In the genomic region with DNA sequence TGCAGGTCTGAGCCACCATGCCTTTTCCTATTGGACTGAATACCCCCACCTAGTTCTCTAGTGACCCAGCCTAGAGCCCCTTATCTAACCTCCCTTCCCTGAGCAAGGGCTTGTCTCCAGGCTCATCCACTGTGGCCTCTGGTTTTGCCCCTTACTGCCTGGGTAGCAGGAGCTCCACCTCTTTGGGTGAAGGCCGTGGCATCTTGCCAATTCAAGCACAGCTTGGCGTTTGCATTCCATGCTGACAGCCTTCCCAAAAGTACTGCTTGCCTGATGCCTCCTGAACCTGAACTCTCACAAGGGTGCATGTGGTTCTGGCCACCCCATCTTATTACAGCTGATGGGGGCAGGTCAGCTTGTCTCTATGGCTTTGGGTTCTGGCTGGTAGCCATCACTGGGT, we compare ENCODE assay signal across 12 mouse cellular contexts. TPM values are rescaled to one million over a fixed set of nuclear protein-coding genes. Genes with fewer than 3 reads are reported as not detected.
A peak's percentile ranks its signal among the peaks of the same experiment; 100 is the strongest.
DNase-seq lines count a peak whose midpoint lies in the region; ATAC-seq and TF ChIP-seq lines count a peak whose summit lies in the region.
"Had no signal": no experiment of that assay in that cellular context is flagged by ENCODE, and none has a peak within 500 bp of the region (broad histone marks: within the 10 kb centered on the region; RNA-seq: fewer than 3 reads in every experiment).

No protein-coding gene starts in this region.

- H3K4me2 ChIP-seq in stomach, embryonic 14.5 days (replicated peaks; ENCODE audit: low read depth, low read length) = no peak overlapping the region
- H3K4me2 ChIP-seq: limb, embryonic 13.5 days; neural tube, embryonic 12.5 days had no signal

- 0 out of 2 replicates have a peak, but pooled peaks have one; percentile 39 for ATAC-seq in stomach, embryonic 14.5 days (ENCODE audit: insufficient number of reproducible peaks, insufficient read depth, low FRiP score, low read depth)

- H3K36me3 ChIP-seq in stomach, embryonic 14.5 days (ENCODE audit: control insufficient read depth, insufficient read depth, low read length) = no peaks in the 10 kb centered on the region
- H3K36me3 ChIP-seq: limb, embryonic 13.5 days; neural tube, embryonic 12.5 days had no signal

- H3K9ac ChIP-seq in stomach, embryonic 14.5 days (replicated peaks; ENCODE audit: low read depth, low read length) = no peak overlapping the region
- H3K9ac ChIP-seq: limb, embryonic 13.5 days; neural tube, embryonic 12.5 days had no signal

- 31% methylated on average over 2 of the region's 2 CpGs for WGBS in lung, adult 2 months
- WGBS in stomach, embryonic 14.5 days = 49% methylated on average over 2 of the region's 2 CpGs

- no peaks in the 10 kb centered on the region for H3K27me3 ChIP-seq in stomach, embryonic 14.5 days (ENCODE audit: control insufficient read depth, insufficient read depth, low read length)
- H3K27me3 ChIP-seq: limb, embryonic 13.5 days; neural tube, embryonic 12.5 days had no signal

- TF ChIP-seq POLR2A in lung, adult 2 months (IDR thresholded peaks at IDR 0.05; ENCODE audit: borderline replicate concordance, extremely low read depth, low read depth, low read length) = no peak

- H3K4me3 ChIP-seq in lung, adult 2 months (replicated peaks; ENCODE audit: extremely low read depth, low read depth, low read length) = no peak overlapping the region
- H3K4me3 ChIP-seq in stomach, embryonic 14.5 days (ENCODE audit: low read depth, low read length) = no peak overlapping the region
- H3K4me3 ChIP-seq: limb, embryonic 13.5 days; neural tube, embryonic 12.5 days had no signal

- peak; percentile 38 to 48 for DNase-seq in cerebellum, postnatal 10 days
- DNase-seq in cerebellum, adult 11 months = no peak
- peak; percentile 50 to 68 for DNase-seq in lung, adult 18-20 months
- DNase-seq in lung, adult 2 months = no peak
- peak; percentile 67 for DNase-seq in kidney, postnatal 10 days
- no peak for DNase-seq in spleen, adult 18-20 months
- DNase-seq in urinary bladder, adult 2 months (ENCODE audit: low spot score) = no peak
- DNase-seq: cerebellum, adult 9-10 months had no signal

- no peaks in the 10 kb centered on the region for H3K4me1 ChIP-seq in lung, adult 2 months (ENCODE audit: control insufficient read depth, insufficient read depth, low read length)
- no peaks in the 10 kb centered on the region for H3K4me1 ChIP-seq in stomach, embryonic 14.5 days (ENCODE audit: control insufficient read depth, insufficient read depth, low read length)
- H3K4me1 ChIP-seq: neural tube, embryonic 12.5 days had no signal

- no peaks in the 10 kb centered on the region for H3K9me3 ChIP-seq in stomach, embryonic 14.5 days (ENCODE audit: control insufficient read depth, low read depth, low read length)
- H3K9me3 ChIP-seq: limb, embryonic 13.5 days; neural tube, embryonic 12.5 days had no signal

- H3K27ac ChIP-seq in stomach, embryonic 14.5 days (ENCODE audit: low read length) = no peak overlapping the region
- H3K27ac ChIP-seq: limb, embryonic 13.5 days; neural tube, embryonic 12.5 days had no signal

- no peak for TF ChIP-seq CTCF in lung, adult 2 months (IDR thresholded peaks at IDR 0.05; ENCODE audit: insufficient read depth, low read length)

RNA-seq across cellular contexts. Expression of a gene that starts 6.6 kb away (rescaled TPM):
- polyA plus RNA-seq in lung, adult 2 months (2012; rRNA removed) = 7.6 and 8.6 TPM in 2 replicates
- polyA plus RNA-seq in stomach, embryonic 14.5 days (2014; fragmentation: Nextera tagmentation; extraction: Ambion mirVana) = 0.55 and 1.2 TPM in 2 replicates
- 0.03 and 0.10 TPM in 2 replicates for polyA plus RNA-seq in urinary bladder, adult 2 months (2012; rRNA removed)

RNA-seq across cellular contexts. Expression of a gene that starts 10.3 kb away (rescaled TPM):
- 18.8 and 27.6 TPM in 2 replicates for polyA plus RNA-seq in lung, adult 2 months (2012; rRNA removed)
- polyA plus RNA-seq in stomach, embryonic 14.5 days (2014; fragmentation: Nextera tagmentation; extraction: Ambion mirVana) = not detected in 2 replicates
- 0.08 TPM in 1 of 2 replicates, not detected in the other for polyA plus RNA-seq in urinary bladder, adult 2 months (2012; rRNA removed)
- polyA plus RNA-seq: hindbrain, embryonic 11.5 days; limb, embryonic 13.5 days; neural tube, embryonic 12.5 days had no signal

RNA-seq across cellular contexts. Expression of a gene that starts 57.0 kb away (rescaled TPM):
- 72.8 and 80.7 TPM in 2 replicates for polyA plus RNA-seq in lung, adult 2 months (2012; rRNA removed)
- polyA plus RNA-seq in stomach, embryonic 14.5 days (2014; fragmentation: Nextera tagmentation; extraction: Ambion mirVana) = 25.9 and 26.3 TPM in 2 replicates
- polyA plus RNA-seq in urinary bladder, adult 2 months (2012; rRNA removed) = 32.3 and 34.2 TPM in 2 replicates

Comparison
In these comparisons a context has a peak if more than half of its experiments do, and no peak if none do; other contexts are left out.
1. DNase-seq: peak in cerebellum, postnatal 10 days (2 of 2), lung, adult 18-20 months (2 of 2) and kidney, postnatal 10 days (single experiment); none in cerebellum, adult 11 months (single experiment), lung, adult 2 months (single experiment), spleen, adult 18-20 months (0 of 2) and urinary bladder, adult 2 months (single experiment).
2. RNA of a gene that starts 10.3 kb away (polyA plus RNA-seq): 18.8 to 27.6 TPM in lung, adult 2 months; 0.08 TPM in urinary bladder, adult 2 months and not detected in stomach, embryonic 14.5 days; every median in the first group is over 10 times any median in the second.